Mouse (Mus musculus): ENCODE results near the gene Acot11.

The Acot11 gene

DNA sequence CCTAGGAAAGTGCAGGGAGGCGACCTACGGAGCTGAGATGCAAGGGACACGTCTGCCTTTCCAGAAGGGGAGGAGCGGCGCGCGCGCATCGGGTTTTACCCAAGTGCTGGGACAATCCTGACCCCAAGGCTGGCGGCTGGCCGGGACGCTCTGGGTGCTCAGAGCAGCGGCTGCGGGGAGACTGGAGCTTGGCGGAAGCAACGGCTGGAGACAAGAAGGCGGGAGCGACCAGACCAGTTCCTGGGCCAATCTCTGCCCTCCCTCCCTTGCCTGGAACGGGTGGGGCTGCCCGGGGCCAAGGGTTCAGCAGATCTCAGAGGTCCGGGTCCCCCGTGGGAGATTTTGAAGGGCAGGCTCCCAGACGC, at the start of gene Acot11:
Gene Acot11 (minus strand): TSS at position 89 of the 365 bp plus-strand sequence.
- DNase-seq (ENCODE audit: low spot score in 2 of 2) = no peak

DNA sequence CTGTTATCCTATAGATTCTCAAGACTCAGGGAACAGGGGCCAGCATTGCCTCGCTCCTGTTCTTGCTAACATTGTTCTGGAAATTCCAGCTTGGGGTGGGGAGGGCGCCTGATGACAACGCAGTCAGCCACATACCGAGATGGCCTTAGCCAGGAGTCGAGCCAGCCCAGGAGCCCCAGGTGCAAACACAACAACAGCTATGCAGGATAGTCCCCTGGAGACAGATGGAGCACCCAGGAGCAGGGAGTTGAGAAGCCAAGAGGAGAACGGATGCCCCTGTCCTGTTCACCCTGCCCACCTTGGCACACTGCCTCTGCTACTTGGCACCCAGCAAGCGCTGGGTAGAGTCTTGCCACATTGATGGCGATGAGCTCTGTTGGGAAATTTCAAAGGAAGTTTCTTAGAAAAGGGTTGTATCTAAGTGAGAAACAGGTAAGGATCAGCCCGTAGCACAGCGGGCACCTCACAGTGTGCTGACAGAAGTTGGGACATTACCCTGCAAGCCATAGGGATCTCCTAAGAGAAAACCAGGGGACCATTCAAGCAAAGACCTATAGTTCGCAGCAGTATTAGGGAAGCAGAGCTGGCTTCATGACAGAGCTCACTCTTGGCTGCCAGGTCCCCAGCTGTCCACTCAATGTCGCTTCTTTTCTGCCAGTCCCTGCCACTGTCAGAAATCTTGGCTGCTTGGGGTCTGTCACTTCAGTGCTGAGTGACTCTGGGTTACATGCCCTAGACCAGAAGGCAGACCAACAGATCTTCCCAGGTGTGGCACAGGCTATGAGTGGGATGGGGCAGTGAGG, 43.7 kb upstream of the Acot11 start:
- DNase-seq (ENCODE audit: low spot score in 2 of 2) = no peak

DNA sequence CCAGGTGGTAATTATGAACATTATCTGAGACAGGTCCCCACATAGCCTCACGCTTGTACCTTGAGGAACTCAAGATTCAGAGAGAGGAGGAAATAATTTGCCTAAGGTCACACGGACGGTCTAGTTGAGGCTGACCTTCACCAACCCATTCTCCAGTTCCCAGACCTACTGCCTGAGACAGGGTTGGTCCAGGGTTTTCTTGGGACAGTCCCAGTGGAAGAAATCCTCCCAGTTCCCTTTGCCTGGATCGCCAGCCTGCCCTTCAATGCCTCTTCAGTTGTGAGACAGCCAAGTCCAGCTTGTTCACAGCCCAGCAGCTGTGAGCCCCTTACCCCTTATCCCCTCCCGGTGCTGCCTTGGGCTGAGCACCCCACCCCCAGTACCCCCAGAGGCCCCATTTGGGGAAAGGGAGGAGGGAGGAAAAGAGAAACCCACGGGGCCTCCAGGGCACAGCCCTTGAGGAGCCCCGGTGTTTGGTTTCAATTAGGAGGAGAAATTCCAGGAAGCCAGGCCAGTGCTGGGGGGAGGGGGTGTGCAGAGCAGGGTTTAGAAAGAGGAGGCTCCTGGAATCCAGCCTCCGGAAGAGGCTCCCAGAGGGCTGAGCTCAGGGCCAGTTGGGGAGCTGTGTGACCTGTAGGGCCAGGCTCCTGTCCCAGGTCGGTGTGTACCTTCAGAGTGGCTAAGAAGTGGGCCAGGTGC, 42.9 kb upstream of the Acot11 start:
- no peak for DNase-seq (ENCODE audit: low spot score in 2 of 2)

DNA sequence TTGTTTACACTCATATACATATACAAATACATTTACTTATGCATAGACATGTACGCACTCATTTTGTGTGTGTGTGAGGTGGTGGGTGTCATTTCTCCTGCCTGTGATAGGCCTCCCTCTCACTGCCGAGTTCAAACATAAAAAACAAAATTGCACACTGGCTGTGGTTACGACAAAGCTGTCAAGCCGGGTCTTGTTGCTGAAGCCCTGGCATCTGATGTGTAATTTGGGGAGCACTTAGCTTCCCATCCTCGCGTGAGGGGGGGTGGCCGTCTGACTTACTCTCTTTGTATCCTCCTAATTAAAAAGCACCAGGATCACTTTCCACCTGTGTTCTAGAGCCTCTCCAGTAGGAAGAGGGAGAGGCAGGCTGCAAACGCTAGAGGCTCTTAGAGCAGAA, 37.8 kb upstream of the Acot11 start:
- DNase-seq (ENCODE audit: low spot score in 2 of 2) = no peak

DNA sequence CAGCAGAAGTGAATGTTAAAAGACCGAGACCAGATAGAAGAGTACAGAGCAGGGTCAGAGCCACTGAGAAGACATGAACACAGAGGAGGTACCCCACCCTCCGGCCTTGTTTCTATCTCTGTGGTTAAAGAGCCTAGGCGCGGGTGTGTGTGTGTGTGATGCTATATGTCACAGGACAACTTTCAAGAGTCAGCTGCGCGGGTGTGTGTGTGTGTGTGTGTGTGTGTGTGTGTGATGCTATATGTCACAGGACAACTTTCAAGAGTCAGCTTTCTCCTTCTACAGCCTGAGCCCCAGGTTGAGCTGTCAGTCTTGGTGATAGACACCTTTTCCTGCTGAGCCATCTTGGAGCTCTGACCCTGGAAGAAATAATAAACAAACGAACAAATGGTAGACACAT, 37.1 kb upstream of the Acot11 start:
- no peak for DNase-seq (ENCODE audit: low spot score in 2 of 2)

DNA sequence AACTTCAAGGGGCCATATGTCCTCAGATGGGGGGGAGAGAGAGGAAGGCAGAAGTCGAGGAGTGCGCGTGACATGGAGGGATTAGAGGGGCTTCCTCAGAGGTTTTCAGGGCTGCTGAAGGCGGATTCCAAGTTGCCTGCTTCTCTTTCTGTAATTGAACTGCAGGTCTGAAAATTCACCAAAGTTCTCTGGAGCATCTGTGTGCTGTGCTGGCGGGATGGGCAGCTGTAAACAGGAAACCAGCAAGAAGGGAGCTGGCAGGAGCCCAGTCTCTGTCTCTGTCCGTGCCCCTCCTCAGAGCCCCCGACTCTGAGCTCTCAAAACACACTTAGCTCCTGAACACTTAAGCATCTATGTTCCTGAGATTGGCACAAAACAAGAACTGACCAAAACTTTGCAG, 36.5 kb upstream of the Acot11 start:
- DNase-seq (ENCODE audit: low spot score in 2 of 2) = no peak

DNA sequence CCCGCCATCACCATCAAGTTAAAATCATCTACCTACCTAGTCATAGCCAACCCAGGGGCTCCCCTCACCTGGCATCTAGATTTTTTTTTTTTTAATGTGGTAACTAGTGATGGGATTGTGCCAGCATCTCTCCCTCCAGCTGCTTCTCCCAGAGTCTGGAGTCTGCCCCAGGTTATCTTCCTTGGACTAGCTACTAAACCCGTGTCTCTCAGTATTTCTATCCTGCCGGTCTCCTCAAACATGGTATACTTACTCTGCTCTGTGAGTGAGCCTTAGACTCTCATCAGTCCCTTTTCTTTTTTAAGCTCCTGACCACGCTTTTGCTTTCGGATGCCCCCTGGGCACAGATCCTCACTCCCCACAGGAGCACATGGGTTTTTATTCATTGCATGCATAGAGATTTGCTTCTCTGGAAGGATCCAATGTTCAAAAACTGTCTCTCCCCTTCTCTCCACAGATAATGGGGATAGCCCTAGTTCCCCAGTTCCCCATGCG, 35.9 kb upstream of the Acot11 start:
- DNase-seq (ENCODE audit: low spot score in 2 of 2) = no peak

DNA sequence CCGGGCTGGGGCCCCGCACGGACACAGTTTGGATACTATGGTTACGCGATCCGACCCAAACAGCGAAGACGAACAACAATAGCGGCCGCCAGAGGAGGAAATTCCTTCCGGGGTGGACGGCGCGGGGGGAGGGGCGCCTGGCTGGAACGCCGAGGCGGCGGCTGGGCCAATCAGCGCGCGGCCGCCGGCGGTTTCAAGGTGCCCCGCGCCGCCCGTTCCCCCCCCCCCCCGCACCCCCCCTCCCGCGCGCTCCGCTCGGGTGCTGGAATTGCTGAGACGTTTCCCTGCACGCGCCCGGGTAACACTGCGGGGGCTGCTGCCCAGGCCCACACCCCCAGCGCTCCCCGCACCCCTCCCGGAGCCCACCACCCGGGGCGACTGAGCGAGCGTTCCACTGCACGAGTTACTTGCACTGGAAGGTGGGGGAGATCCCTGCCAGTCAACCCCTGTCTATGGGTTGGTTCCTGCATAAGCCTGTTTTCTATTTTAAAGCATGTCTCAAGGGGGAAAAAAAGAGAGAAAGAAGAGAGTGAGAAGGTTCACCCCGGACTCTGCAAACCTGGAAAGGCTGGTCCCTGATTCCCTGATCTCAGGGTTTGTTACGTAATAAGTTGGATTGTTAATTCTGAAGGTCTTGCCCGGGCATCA, 35.3 kb upstream of the Acot11 start:
- peak; percentile 85 to 89 for DNase-seq (ENCODE audit: low spot score in 2 of 2)

DNA sequence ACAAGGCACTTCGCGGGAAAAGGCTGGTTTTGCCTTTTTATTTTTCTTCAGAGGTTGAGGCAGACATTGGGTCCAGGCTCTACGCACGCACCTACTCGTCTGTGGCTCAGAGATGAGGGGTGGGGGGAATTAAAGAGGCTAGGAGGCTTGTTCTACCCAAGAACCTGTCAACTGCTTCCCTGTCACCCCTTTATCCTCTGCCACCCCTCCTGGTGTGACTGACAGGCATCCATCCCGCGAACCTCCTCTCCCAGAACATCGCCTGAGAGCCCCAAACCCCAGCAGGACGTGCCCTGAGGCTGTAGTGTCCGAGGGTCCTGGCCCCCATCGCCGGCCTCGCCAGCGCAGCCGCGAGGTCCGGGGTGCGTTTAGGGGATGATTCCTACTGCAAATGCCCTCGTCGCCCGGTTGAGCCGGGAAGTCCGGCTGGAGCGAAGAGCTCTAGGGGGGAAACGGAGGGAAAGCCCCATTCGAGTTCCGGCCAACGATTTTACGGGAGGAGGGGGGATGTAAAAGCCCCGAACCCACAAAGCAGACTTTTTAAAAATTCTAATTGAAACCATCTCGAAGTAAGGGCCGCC, 34.5 kb upstream of the Acot11 start:
- no peak for DNase-seq (ENCODE audit: low spot score in 2 of 2)

DNA sequence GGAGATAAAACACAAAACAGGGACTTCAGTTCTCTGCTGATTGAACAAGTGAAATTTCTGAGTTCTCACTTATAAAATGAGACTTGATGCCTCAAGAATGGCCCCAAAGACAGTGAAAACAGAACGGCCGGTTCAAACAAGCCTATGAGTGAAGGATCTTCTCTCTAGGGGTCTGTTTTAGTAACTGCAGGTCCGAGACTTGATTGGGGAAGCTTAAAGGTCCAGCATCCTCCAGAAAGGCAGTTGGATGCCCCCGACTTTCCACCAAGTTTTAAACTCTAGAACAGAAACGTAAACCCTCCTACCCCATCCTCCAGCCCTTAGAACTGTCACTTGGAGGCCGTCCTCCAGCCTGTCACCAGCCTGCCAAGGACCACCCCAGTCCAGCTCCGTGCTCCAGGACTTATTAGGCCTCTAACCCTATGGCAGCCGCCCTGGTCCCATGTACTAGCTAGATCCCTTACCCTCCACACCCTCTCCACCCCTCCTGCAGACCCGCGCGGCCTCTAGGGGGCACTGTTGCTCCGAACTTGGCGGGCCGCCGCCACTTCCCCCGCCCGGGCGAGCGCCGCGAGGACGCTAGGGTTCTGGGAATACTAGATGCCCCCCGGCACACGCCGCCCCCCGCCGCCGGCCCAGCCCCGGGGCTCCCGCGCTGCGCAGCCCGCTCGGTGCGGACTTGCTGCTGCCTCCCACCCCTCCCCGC, 33.9 kb upstream of the Acot11 start:
- DNase-seq (ENCODE audit: low spot score in 2 of 2) = peak; percentile 91 to 97

DNA sequence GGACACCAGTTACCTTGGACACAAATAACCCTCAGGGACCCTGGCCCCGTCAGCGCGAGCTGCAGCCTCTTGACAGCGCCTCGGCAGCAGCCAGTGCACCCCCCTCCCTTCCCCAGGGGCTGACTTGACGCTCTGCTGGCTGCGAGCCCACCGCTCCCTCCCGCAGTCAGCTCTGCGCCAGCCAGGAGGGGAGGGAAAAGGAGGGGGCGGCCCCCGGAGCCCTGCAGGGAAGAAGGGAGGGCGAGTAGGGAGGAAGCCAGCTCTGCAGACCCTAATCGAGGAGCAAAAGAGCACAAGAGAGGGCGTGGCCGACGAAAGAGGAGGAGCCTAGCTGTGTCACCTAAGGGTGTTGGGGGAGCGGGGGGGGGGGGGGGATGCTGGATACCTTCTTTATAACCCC, 33.2 kb upstream of the Acot11 start:
- peak; percentile 58 to 63 for DNase-seq (ENCODE audit: low spot score in 2 of 2)

DNA sequence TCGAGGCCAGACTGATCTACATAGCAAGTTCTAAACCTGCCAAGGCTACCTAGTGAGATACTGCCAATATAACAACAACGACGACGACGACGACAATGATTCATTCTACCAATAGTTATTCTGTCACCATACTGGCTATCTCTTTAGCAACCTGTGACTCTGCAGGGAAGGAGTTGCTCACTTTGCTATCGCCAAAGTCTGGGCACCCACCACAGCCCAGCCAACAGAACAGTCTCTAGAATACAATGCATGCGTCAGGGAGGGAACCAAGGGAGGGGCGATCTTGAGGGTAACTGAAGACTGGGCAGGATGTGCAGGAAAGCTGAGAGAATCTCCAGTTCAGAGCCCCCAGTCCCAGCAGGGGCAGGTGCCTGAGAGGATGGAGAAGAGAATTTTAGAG, 32.6 kb upstream of the Acot11 start:
- DNase-seq (ENCODE audit: low spot score in 2 of 2) = no peak

DNA sequence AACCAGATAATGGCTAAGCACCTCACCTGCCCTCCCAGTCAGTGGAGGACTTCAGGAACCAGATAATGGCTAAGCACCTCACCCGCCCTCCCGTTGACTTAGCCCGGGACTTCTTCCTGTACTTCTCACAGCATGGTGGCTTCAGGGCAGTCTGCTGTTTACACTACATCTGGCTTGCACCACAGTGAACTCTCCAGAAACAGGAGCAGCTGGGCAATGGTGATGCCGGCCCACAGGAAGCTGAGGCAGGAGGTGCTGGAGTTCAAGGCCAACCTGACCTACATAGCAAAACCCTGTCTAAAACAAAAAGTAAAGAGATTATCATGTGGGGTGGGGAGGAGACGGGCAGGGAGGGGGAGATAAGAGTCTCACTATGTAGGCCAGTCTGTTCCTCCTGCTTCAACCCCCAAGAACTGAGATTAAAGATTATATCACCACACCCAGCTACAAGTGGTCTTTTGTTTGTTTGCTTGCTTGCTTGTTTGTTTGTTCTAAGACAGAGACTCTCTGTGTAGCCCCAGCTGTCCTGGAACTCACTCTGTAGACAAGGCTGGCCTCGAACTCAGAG, 25.8 kb upstream of the Acot11 start:
- DNase-seq (ENCODE audit: low spot score in 2 of 2) = no peak

DNA sequence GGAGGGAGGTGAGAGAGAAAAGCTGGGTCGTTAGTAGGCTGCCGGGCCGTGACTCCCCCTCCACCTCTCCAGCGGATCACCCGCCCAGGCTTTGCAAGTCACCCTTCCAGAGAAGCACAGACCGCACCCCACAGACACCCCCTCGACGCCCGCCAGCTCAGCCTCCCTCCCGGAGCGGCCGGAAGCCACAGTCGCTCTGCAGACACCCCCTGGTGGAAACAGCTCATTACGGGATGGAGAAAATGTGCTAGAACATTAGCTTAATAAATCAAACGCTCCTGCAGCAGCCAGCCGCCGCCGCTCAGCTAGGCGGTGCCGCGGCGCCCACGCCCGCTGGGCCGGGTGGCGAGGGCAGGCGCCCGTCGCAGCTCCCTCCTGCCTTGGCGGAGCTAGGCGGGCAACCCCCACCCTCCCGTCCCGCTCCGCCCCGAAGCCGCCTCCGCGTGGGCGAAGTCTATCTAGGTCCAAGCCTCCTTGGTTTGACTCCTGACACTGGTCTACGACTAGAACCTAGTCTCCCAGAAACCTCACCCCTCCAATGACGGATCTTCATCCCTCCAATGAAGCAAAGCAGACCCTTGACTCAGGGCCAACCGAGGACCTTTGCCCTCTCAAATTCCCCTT, 23.1 kb upstream of the Acot11 start:
- DNase-seq (ENCODE audit: low spot score in 2 of 2) = peak; percentile 64 to 81

DNA sequence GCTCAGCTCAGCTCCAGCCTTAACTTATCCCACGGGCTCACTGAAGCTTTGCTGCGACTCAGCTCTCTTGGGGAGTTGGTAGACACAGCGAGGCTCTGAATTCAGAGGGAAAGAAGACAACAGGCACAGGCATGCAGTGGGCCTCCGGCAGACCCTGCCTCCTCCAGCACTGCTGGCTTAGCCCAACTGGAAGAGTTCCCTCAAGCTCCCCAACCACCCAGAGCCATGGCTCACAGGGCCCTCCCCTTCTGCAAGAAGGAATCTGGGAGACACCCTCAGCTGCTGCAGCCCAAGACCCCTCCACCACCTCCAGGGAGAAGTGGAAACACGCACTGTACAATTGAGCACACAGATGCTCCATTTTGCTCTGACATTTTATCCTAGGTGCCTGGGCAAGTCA, 20.4 kb upstream of the Acot11 start:
- DNase-seq (ENCODE audit: low spot score in 2 of 2) = no peak

DNA sequence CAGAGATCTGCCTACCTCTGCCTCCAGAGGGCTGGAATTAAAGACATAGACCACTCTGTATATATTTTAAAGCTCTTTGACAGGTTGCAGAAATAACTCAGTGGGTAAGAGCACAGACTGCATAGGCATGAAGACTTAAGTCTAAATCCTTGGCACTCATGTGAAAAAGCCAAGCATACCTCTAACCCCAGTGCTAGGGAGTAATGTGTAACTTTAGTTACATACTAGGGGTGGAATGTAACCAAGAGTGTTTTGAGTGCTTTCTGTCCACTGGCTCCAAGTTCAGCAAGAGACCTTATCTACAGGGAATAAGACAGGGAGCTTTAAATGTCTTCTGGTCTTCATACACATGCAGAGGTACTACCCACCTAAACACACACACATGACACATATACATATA, 14.6 kb upstream of the Acot11 start:
- no peak for DNase-seq (ENCODE audit: low spot score in 2 of 2)

DNA sequence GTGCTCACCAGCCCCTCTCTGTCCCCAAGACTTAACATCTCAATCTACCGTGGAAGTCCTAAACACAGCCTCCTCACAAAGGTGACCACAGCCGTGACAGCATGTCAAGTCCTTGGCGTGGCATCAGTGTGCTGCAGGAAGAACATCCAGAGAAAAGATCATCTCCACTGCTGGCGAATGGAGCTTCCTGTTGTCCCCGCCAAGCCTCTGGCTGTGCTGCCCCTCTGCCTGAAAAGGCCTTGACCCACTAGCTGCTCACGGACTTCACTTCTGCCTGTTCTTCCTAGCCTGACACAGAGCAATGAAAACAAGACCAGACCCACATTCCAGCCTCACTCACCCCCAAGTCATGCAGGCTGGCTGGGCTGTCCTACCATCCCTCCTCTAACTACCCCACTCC, 13.5 kb upstream of the Acot11 start:
- no peak for DNase-seq (ENCODE audit: low spot score in 2 of 2)

DNA sequence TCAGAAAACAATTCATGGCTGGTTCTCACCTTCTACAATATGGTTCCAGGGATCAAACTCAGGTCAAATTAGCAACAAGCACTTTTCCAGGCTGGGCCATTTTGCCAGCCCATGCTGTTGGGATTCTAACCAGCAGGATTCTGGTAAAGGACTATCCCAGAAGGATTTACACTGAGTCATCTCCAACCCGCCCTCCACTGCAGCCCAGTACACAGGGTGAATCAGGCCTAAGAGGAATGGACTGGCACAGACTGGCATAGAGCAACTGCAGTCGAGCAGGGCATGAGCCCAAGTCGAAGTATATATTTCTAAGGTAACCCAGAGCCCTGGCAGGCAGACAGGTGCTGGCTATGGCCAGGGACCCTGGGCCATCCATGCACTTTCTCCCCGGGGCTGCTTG, 12.2 kb upstream of the Acot11 start:
- DNase-seq (ENCODE audit: low spot score in 2 of 2) = no peak

DNA sequence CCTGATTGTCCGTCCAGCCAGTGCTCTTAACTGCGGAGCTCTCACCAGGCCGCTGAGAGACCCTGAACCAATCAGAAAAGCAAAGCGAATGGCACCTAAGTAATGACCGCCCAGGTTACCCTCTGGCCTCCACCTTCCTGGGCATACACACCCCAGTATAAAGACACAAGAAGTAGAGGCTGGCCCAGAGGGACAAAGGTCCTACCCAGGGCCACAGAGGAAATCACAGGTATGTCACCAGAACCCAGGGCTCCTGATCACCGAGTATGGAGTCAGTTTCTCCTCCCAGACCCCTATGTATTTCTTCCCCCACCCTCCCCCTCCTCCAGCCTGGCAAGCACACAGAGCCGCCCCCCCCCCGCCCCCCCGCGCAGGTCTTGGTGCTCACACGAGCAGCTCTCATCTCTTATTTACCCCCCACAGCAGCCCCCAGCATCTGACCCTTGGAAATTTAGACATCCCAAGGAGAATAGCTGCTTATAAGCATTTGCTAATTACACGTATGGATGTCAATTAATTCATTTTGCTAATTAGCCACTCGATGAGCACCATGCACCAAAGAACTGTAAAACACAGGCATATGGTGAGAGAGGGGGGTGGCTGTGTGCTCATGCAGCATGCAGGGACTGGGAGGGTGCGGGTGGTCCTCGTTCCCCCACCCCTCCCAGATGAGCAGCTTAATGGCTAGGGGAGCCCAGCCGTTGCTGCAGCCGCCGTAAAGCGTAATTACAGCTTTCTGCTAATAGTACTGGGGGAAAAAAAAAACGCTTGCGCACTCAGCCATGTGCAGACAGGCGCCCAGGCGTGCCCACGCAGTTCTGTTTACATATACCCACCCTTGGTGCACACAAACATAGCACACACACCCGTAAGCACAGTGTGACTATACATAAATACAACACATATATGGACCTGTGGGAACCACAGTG, 10.9 kb upstream of the Acot11 start:
- DNase-seq (ENCODE audit: low spot score in 2 of 2) = peak in 1 of 2 experiments; percentile 36

DNA sequence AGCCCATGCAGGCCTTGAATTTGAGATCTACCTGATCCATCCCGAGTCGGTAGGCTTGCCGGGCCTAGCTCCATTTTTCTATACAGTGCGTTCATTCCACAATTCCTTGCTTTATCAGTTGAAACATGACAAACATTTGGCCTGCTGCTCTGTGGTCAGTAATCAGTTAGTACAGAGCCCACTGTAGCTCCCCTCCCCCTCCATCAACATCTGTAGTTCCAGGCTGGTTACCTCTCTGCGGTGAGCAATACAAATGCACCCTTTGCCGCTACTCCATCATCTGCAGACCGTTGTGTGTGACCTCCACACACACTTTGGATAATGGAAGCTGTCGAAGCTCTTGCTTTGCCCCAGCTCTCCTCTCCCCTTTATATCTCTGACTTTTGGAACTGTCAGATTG, 6.4 kb upstream of the Acot11 start:
- no peak for DNase-seq (ENCODE audit: low spot score in 2 of 2)

Measured in right cerebral cortex, adult 2 months (tissue).